Mouse (Mus musculus): ENCODE data around the gene Ppp1r27. TPM values are rescaled to one million over a fixed set of nuclear protein-coding genes. Genes with fewer than 3 reads are reported as not detected.
"Not testable (repeated sequence)": the region's sequence is repeated elsewhere in the genome, so short reads cannot be mapped to it uniquely, and the experiment has no call there.

Ppp1r27 gene
- total and polyA plus RNA-seq, 2 experiments = 0.28 TPM; not detected in 1

- Histone ChIP-seq H3K27me3 (ENCODE audit: control insufficient read depth, insufficient read depth, low read length) (no peaks in the 10 kb centered on the region), H3K79me2 (ENCODE audit: control insufficient read depth, insufficient read depth, low read length) (no peaks in the 10 kb centered on the region), H3K4me1 (ENCODE audit: control insufficient read depth, insufficient read depth, low read length) (no peaks in the 10 kb centered on the region), H3K27ac (replicated peaks; ENCODE audit: insufficient read depth, low read depth, low read length) (no peak overlapping the region), H3K36me3 (ENCODE audit: control insufficient read depth, insufficient read depth, low read length) (peaks cover 20% of the 10 kb centered on the region), H3K4me3 (ENCODE audit: insufficient read depth, low read depth, low read length) (no peak overlapping the region), H3K9ac (ENCODE audit: low read depth, low read length) (no peak overlapping the region)
- DNase-seq (ENCODE audit: extremely low read depth, low read depth, low spot score) = no peak
- WGBS = 81% methylated on average over 6 of the region's 6 CpGs
- TF ChIP-seq CTCF (IDR thresholded peaks at IDR 0.05; ENCODE audit: low read depth, low read length) (no peak), POLR2A (IDR thresholded peaks at IDR 0.05; ENCODE audit: extremely low read depth, insufficient read depth, low read length) (no peak)
These were observed 37.6 kb upstream of the Ppp1r27 start for GRCm38 (mm10) chr11:120588531-120588930.

- Histone ChIP-seq H3K27me3 (ENCODE audit: control insufficient read depth, insufficient read depth, low read length) (no peaks in the 10 kb centered on the region), H3K4me3 (ENCODE audit: insufficient read depth, low read depth, low read length) (no peak overlapping the region), H3K79me2 (ENCODE audit: control insufficient read depth, insufficient read depth, low read length) (peaks cover 8% of the 10 kb centered on the region; the same call in 1 of the 2 replicates), H3K9ac (ENCODE audit: low read depth, low read length) (no peak overlapping the region), H3K36me3 (ENCODE audit: control insufficient read depth, insufficient read depth, low read length) (peaks cover 6% of the 10 kb centered on the region), H3K27ac (replicated peaks; ENCODE audit: insufficient read depth, low read depth, low read length) (no peak overlapping the region), H3K4me1 (ENCODE audit: control insufficient read depth, insufficient read depth, low read length) (peaks cover 20% of the 10 kb centered on the region)
- WGBS = 92% methylated on average over 1 of the region's 1 CpGs
- no peak for DNase-seq (ENCODE audit: extremely low read depth, low read depth, low spot score)
- TF ChIP-seq POLR2A (IDR thresholded peaks at IDR 0.05; ENCODE audit: extremely low read depth, insufficient read depth, low read length) (no peak), CTCF (IDR thresholded peaks at IDR 0.05; ENCODE audit: low read depth, low read length) (no peak)
These were observed 33.0 kb upstream of the Ppp1r27 start for GRCm38 (mm10) chr11:120583937-120584336.

- not testable (repeated sequence) for H3K9ac ChIP-seq (ENCODE audit: low read depth, low read length); H3K27ac ChIP-seq (replicated peaks; ENCODE audit: insufficient read depth, low read depth, low read length); H3K4me3 ChIP-seq (ENCODE audit: insufficient read depth, low read depth, low read length); H3K27me3 ChIP-seq (ENCODE audit: control insufficient read depth, insufficient read depth, low read length); DNase-seq (ENCODE audit: extremely low read depth, low read depth, low spot score); H3K36me3 ChIP-seq (ENCODE audit: control insufficient read depth, insufficient read depth, low read length)
- Histone ChIP-seq H3K79me2 (ENCODE audit: control insufficient read depth, insufficient read depth, low read length) (peaks cover 14% of the 10 kb centered on the region; the same call in 1 of the 2 replicates), H3K4me1 (ENCODE audit: control insufficient read depth, insufficient read depth, low read length) (peaks cover 26% of the 10 kb centered on the region)
- 89% methylated on average over 2 of the region's 2 CpGs for WGBS
These were observed 32.0 kb upstream of the Ppp1r27 start for GRCm38 (mm10) chr11:120582982-120583293.

- Histone ChIP-seq H3K4me1 (ENCODE audit: control insufficient read depth, insufficient read depth, low read length) (peaks cover 26% of the 10 kb centered on the region), H3K27ac (replicated peaks; ENCODE audit: insufficient read depth, low read depth, low read length) (peak overlapping the region; percentile 100), H3K79me2 (ENCODE audit: control insufficient read depth, insufficient read depth, low read length) (peaks cover 14% of the 10 kb centered on the region; the same call in 1 of the 2 replicates), H3K9ac (ENCODE audit: low read depth, low read length) (peak overlapping the region; percentile 96), H3K4me3 (ENCODE audit: insufficient read depth, low read depth, low read length) (peak overlapping the region; percentile 87; the same call in 1 of the 2 replicates), H3K36me3 (ENCODE audit: control insufficient read depth, insufficient read depth, low read length) (no peaks in the 10 kb centered on the region; the same call in 1 of the 2 replicates), H3K27me3 (ENCODE audit: control insufficient read depth, insufficient read depth, low read length) (no peaks in the 10 kb centered on the region)
- DNase-seq (ENCODE audit: extremely low read depth, low read depth, low spot score) = no peak
- 62% methylated on average over 8 of the region's 8 CpGs for WGBS
- TF ChIP-seq CTCF (IDR thresholded peaks at IDR 0.05; ENCODE audit: low read depth, low read length) (peak; percentile 48), POLR2A (IDR thresholded peaks at IDR 0.05; ENCODE audit: extremely low read depth, insufficient read depth, low read length) (no peak)
These were observed 31.5 kb upstream of the Ppp1r27 start for GRCm38 (mm10) chr11:120582268-120582981.

- Histone ChIP-seq H3K36me3 (ENCODE audit: control insufficient read depth, insufficient read depth, low read length) (no peaks in the 10 kb centered on the region; the same call in 1 of the 2 replicates), H3K9ac (ENCODE audit: low read depth, low read length) (peak within 1 kb of the TSS; percentile 96), H3K27me3 (ENCODE audit: control insufficient read depth, insufficient read depth, low read length) (no peaks in the 10 kb centered on the region), H3K4me3 (ENCODE audit: insufficient read depth, low read depth, low read length) (peak within 1 kb of the TSS; percentile 87), H3K27ac (replicated peaks; ENCODE audit: insufficient read depth, low read depth, low read length) (peak within 1 kb of the TSS; percentile 100), H3K79me2 (ENCODE audit: control insufficient read depth, insufficient read depth, low read length) (peaks cover 14% of the 10 kb centered on the region; the same call in 1 of the 2 replicates), H3K4me1 (ENCODE audit: control insufficient read depth, insufficient read depth, low read length) (peaks cover 26% of the 10 kb centered on the region)
- WGBS = 3% methylated on average over 74 of the region's 75 CpGs
- peak; percentile 52 for DNase-seq (ENCODE audit: extremely low read depth, low read depth, low spot score)
- TF ChIP-seq CTCF (IDR thresholded peaks at IDR 0.05; ENCODE audit: low read depth, low read length) (peak; percentile 46), POLR2A (IDR thresholded peaks at IDR 0.05; ENCODE audit: extremely low read depth, insufficient read depth, low read length) (peak; percentile 84)
These were observed 30.7 kb upstream of the Ppp1r27 start, which contains the start of gene Arhgdia for GRCm38 (mm10) chr11:120581490-120582267. TSS of gene Arhgdia (minus strand) at chr11:120581624.
